Mouse (Mus musculus) heart, adult 2 months (tissue): ENCODE results near the gene Lsm2.

Experiments
- CTCF ChIP-seq: fragments of 200-600 bp; IDR thresholded peaks from 2 replicates; pipeline ENCODE4 v1.8.1; 2022; ENCODE audit warnings: antibody characterized with exemption, mild to moderate bottlenecking, moderate library complexity
- EP300 ChIP-seq: fragments of 200-500 bp; IDR thresholded peaks from 2 replicates; pipeline ENCODE4 v1.6.1; 2011; ENCODE audit warnings: low read depth, low read length, control low read depth; ENCODE audit not compliant: insufficient read depth
- POLR2A ChIP-seq: fragments of 200-500 bp; IDR thresholded peaks from 2 replicates; pipeline ENCODE4 v1.6.1; 2011; ENCODE audit warnings: mild to moderate bottlenecking, low read depth, low read length, control low read depth; ENCODE audit not compliant: insufficient read depth

DNA sequence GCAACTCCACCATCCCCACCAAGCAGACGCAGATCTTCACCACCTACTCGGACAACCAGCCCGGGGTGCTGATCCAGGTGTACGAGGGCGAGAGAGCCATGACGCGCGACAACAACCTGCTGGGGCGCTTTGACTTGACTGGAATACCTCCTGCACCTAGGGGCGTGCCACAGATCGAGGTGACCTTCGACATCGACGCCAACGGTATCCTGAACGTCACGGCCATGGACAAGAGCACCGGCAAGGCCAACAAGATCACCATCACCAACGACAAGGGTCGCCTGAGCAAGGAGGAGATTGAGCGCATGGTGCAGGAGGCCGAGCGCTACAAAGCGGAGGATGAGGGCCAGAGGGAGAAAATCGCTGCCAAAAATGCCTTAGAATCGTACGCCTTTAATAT is 3.4 kb upstream of the Lsm2 start:
- no peak for TF ChIP-seq CTCF
- no peak for TF ChIP-seq POLR2A
- no peak for TF ChIP-seq EP300
